13 mouse cellular contexts compared by ENCODE assay signal in the genomic region with DNA sequence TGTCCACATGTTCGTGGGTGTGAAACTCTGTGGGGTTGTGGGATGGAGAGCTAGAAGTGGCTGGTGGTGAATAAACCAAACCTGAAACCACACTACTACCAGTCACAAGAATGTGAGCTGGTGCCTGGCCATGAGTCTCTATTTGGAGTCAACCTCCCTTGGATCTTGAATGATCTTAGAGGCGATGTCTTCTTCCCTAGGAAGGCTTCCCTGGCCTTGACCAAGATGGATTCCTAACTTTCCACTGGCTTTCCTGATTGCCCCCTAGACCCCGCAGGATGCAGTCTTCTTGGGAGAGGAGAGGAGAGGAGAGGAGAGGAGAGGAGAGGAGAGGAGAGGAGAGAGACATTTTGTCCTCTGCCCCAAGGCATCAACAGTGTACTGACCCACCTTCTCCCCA.
"Had no signal": no experiment of that assay in that cellular context is flagged by ENCODE, and none has a peak within 500 bp of the region (broad histone marks: within the 10 kb centered on the region; RNA-seq: fewer than 3 reads in every experiment).

No protein-coding gene starts in this region.

- H3K4me3 ChIP-seq: lung, embryonic 15.5 days; megakaryocyte, embryonic 14.5 days; midbrain, embryonic 13.5 days; midbrain, embryonic 15.5 days; neural tube, embryonic 12.5 days; stomach, embryonic 15.5 days had no signal

- ATAC-seq: midbrain, embryonic 13.5 days; midbrain, embryonic 15.5 days had no signal

- H3K27ac ChIP-seq: lung, embryonic 15.5 days; macrophage; midbrain, embryonic 13.5 days; midbrain, embryonic 15.5 days; neural tube, embryonic 12.5 days; stomach, embryonic 15.5 days had no signal

- H3K27me3 ChIP-seq: lung, embryonic 15.5 days; midbrain, embryonic 15.5 days; neural tube, embryonic 12.5 days; stomach, embryonic 15.5 days had no signal

- H3K9ac ChIP-seq: lung, embryonic 15.5 days; midbrain, embryonic 13.5 days; midbrain, embryonic 15.5 days; neural tube, embryonic 12.5 days; stomach, embryonic 15.5 days had no signal

- DNase-seq: lung, postnatal 14 days; right cerebral cortex, postnatal 14 days; thymus, adult 18-20 months; thymus, postnatal 14 days; thymus, postnatal 36 days had no signal

- H3K9me3 ChIP-seq: lung, embryonic 15.5 days; megakaryocyte, embryonic 14.5 days; midbrain, embryonic 13.5 days; midbrain, embryonic 15.5 days; neural tube, embryonic 12.5 days; stomach, embryonic 15.5 days had no signal

- H3K4me1 ChIP-seq: megakaryocyte, embryonic 14.5 days; midbrain, embryonic 13.5 days; stomach, embryonic 15.5 days had no signal

- H3K4me2 ChIP-seq: lung, embryonic 15.5 days; midbrain, embryonic 11.5 days; midbrain, embryonic 13.5 days; midbrain, embryonic 15.5 days; neural tube, embryonic 12.5 days; stomach, embryonic 15.5 days had no signal

- H3K36me3 ChIP-seq: lung, embryonic 15.5 days; midbrain, embryonic 13.5 days; midbrain, embryonic 15.5 days; neural tube, embryonic 12.5 days; stomach, embryonic 15.5 days had no signal
